Mouse (Mus musculus) gastrocnemius, postnatal 36 days (tissue): Measurements from ENCODE around the gene Camkk2. TPM values are rescaled to one million over a fixed set of nuclear protein-coding genes. Genes with fewer than 3 reads are reported as not detected.

Experiments used
- DNase-seq, 2 experiments: peaks; one replicate each; pipeline ENCODE4 v3.0.0; 2022
- intact Hi-C: fragments of 180-260 bp; cut with DNase I; formaldehyde crosslinking; loops from one replicate; pipeline ENCODE4 v1.15.1; 2025
- long read RNA-seq, 2 experiments: library from polyadenylated mRNA; stranded (forward); transcript quantifications; one replicate each; pipeline ENCODE4 v2.0.0; 2021
- total RNA-seq, 2 experiments: library from RNA; stranded (reverse); gene quantifications; 2 replicates each; pipeline ENCODE4 v1.2.3; 2021

The Camkk2 gene
- 1 to 10 TPM; 5.1 to 5.2 TPM for total RNA-seq
- long read RNA-seq, experiment 1, partial matches to known transcripts = 0 of 1 reads
- long read RNA-seq, experiment 1, other reads (novel, unspliced or antisense) = 1 of 1 reads
- long read RNA-seq, experiment 2 = 0 reads

- intact Hi-C loops = no loop called here
- peak; percentile 74 to 76 for DNase-seq
Observed at GRCm38 (mm10) chr5:122779277-122779834, at the start of gene Camkk2. Camkk2 (minus strand) TSS chr5:122779409.

- intact Hi-C loops = no loop called here
- DNase-seq = no peak
Observed at GRCm38 (mm10) chr5:122825099-122825498, 45.9 kb upstream of the Camkk2 start.

GRCm38 (mm10) chr5:122824450-122824849, 45.2 kb upstream of the Camkk2 start:
- DNase-seq = no peak
- intact Hi-C loops = no loop called here

GRCm38 (mm10) chr5:122823976-122824375, 44.8 kb upstream of the Camkk2 start:
- intact Hi-C loops = no loop called here
- no peak for DNase-seq

GRCm38 (mm10) chr5:122822441-122822840, 43.2 kb upstream of the Camkk2 start:
- intact Hi-C loops = no loop called here
- no peak for DNase-seq

- intact Hi-C loops = loop anchor here (2.0 kb wide), 1 partner anchor 29 kb away; the partner anchor contains the start of gene Rnf34
- no peak for DNase-seq
Observed at GRCm38 (mm10) chr5:122821524-122821885, 42.3 kb upstream of the Camkk2 start.

GRCm38 (mm10) chr5:122820777-122821523, 41.7 kb upstream of the Camkk2 start, which contains the start of gene Anapc5:
Anapc5 (minus strand) TSS chr5:122821339.
- DNase-seq = peak; percentile 87 to 91
- intact Hi-C loops = loop anchor here (2.0 kb wide), 1 partner anchor 30 kb away; the partner anchor contains the start of gene Rnf34

- intact Hi-C loops = loop anchor here (2.0 kb wide), 1 partner anchor 38 kb away; the partner anchor contains the start of gene Rnf34
- DNase-seq = no peak
Observed at GRCm38 (mm10) chr5:122812699-122813098, 33.5 kb upstream of the Camkk2 start.

GRCm38 (mm10) chr5:122811364-122812079, 32.3 kb upstream of the Camkk2 start:
- peak; percentile 50 to 54 for DNase-seq
- intact Hi-C loops = loop anchor here (2.0 kb wide), 2 partner anchors 39 to 69 kb away; partner anchors contain the start of gene Rnf34

- no peak for DNase-seq
- intact Hi-C loops = no loop called here
Observed at GRCm38 (mm10) chr5:122805503-122805902, 26.3 kb upstream of the Camkk2 start.

GRCm38 (mm10) chr5:122802706-122803105, 23.5 kb upstream of the Camkk2 start:
- no peak for DNase-seq
- intact Hi-C loops = no loop called here

GRCm38 (mm10) chr5:122801684-122802083, 22.5 kb upstream of the Camkk2 start:
- intact Hi-C loops = no loop called here

GRCm38 (mm10) chr5:122800345-122801010, 21.3 kb upstream of the Camkk2 start:
- intact Hi-C loops = no loop called here
- no peak for DNase-seq

More at GRCm38 (mm10) chr5:122801684-122802083, 22.5 kb upstream of the Camkk2 start:
- DNase-seq = no peak

GRCm38 (mm10) chr5:122799379-122800344, 20.5 kb upstream of the Camkk2 start:
- intact Hi-C loops = no loop called here
- no peak for DNase-seq

- intact Hi-C loops = no loop called here
- no peak for DNase-seq
Observed at GRCm38 (mm10) chr5:122798557-122799378, 19.6 kb upstream of the Camkk2 start.

- DNase-seq = no peak
- intact Hi-C loops = no loop called here
Observed at GRCm38 (mm10) chr5:122797866-122798265, 18.7 kb upstream of the Camkk2 start.

GRCm38 (mm10) chr5:122788696-122789095, 9.5 kb upstream of the Camkk2 start:
- intact Hi-C loops = loop anchor here (2.0 kb wide), 1 partner anchor 20 kb away; no protein-coding TSS in a partner anchor
- no peak for DNase-seq
